Mouse (Mus musculus) gonadal fat pad, adult 2 months (tissue): Measurements from ENCODE around the gene Cela2a. TPM values are rescaled to one million over a fixed set of nuclear protein-coding genes. Genes with fewer than 3 reads are reported as not detected.
"Not testable (repeated sequence)": the region's sequence is repeated elsewhere in the genome, so short reads cannot be mapped to it uniquely, and the experiment has no call there.

Experiments
- DNase-seq: peaks from one replicate; pipeline ENCODE4 v3.0.0-alpha.2; 2012; ENCODE audit warnings: low read depth
- polyA plus RNA-seq: library from polyadenylated mRNA; depleted of rRNA; stranded (reverse); fragments of >200 nt; gene quantifications from 2 replicates; pipeline ENCODE4 v1.2.3, GENCODE M21; 2012

The Cela2a gene
- polyA plus RNA-seq, 1 experiment, result 16.3 TPM

DNA sequence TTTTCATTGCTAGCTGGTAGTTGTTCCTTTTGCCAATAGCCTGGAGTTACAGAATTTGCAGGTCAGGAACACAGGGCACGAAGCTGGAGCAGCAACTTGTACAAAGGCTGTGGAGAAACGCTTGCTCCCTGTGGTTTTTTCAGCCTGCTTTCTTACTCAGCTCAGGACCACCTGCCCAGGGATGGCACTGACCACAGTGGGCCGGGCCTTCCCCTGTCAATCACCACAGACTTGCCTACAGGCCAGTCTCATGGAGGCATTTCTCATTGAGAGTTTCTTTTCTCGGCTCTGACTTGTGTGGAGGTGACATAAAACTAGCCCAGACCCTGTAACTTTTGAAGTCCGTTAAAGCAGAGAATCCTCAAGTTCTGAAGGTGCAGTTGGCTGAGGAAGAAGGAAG, 28.4 kb downstream of the Cela2a start:
- DNase-seq, result no peak

GRCm38 (mm10) chr4:141796954-141797353, 29.0 kb downstream of the Cela2a start:
- DNase-seq, result no peak

GRCm38 (mm10) chr4:141796356-141796755, 29.6 kb downstream of the Cela2a start:
- DNase-seq, result no peak

GRCm38 (mm10) chr4:141794152-141794535, 31.8 kb downstream of the Cela2a start:
- DNase-seq, result no peak

GRCm38 (mm10) chr4:141793282-141794151, 32.4 kb downstream of the Cela2a start, which contains the start of gene Casp9:
Casp9 (plus strand) TSS chr4:141793612.
- no peak for DNase-seq

- DNase-seq, result no peak
Observed at GRCm38 (mm10) chr4:141792554-141793281, 33.2 kb downstream of the Cela2a start.

DNA sequence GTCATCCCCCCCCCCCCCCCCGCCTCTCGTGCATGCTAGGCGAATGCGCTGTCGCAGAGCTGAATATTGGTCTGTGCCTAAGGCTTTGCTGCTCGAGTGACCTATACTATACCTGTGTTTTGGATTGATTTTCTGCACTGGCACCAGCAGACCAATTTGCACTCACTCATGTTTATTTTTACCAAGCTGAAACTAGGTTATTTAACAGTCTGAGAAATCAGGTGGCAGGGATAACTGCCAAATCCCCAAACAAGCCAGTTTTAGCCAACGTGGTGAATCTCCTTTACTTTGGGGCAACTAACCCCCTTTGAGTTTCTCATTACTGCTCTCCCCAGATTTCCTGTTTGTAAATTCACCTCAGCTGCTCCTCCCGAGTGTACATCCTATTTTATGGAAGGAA, 34.0 kb downstream of the Cela2a start:
- no peak for DNase-seq

DNA sequence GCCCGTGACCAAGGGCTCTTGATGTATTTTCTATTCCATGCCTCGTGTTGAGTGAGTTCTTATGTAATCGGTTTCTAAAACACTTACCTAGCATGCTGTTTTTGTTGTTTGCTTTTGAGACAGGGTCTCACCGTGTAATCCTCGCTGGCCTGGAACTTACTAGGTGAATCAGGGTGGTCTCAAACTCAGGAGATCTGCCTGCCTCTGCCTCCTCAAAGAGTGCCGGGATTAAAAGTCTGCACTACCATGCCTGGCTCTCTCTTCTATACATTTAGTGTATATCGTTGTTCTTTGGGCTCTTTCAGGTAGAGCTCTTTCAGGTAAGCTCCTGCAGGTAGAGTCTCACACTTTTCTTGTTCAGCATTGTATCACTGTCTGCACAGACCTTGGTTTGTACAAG, 34.5 kb downstream of the Cela2a start:
- no peak for DNase-seq

- DNase-seq, result peak; percentile 99
Observed at GRCm38 (mm10) chr4:141790524-141790990, 35.4 kb downstream of the Cela2a start, which contains the start of gene Dnajc16. Dnajc16 (minus strand) TSS chr4:141790931.

DNA sequence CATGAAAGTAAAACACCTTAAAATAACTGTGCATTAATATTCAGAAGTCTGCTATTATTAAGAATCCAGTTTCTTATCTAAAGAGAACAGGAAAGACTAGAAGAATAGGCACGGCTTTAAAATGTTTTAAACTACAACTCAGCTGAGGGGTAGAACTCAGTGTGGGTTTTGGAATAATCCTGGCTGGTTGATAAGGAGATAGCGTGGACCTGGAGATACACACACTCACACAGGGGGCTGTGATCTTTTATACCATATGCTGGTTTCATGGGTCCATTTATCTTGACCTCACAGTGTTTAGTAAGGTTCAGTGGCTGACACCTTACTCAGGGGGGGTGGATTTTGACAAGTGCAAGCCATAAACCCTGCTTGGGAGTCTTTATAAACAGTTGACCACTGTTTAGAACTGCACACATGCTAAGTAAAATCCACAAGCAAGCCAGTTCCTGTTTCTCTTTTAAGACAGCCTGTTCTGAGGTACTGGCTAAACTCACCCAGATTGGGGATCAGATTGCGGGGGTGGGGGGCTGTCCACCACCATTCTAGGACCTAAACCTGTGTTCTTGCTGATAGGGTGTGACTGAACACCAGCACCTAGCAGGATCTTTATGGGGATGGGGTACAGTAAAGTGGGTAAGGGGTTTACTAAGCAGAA, 36.3 kb downstream of the Cela2a start:
- no peak for DNase-seq

DNA sequence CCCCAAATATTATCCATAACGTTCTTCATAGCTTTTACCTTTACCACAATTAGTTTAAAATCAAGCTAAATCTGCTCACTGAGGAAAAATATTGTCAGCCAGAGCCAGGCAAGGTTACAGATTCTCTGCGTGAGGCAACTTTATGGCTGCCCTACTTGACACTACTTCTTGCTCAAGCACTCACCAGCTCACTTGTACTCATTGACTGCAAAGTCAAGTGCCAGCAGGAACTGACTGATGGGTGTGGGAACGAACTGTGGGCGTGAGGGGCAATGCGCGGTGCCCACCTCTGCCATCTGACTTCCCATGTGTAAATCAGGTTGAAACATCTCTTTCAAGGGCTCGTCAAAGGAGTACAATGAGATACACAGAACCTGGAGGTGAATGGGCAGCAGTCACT, 38.5 kb downstream of the Cela2a start:
- DNase-seq, result no peak

DNA sequence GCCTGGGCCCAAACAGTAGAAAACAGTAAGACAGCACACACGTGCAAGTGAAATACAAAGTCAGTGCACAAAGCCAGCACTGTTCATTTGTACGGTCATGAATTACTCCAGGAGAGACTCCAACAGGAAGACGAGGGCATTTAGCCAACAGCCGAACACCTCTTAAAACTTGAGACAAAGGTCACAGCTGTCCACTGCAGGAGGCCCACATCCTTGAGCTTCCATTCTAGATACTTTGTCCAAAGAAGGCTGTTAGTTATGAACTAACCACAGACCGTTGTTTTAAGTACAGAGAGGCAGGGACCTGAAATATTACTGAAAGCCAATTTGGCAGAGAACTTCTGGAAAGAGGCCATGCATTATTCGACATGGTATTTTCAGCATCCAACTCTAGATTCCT, 38.9 kb downstream of the Cela2a start:
- DNase-seq, result no peak

- DNase-seq, result no peak
Observed at GRCm38 (mm10) chr4:141786141-141786540, 39.8 kb downstream of the Cela2a start.

- no peak for DNase-seq
Observed at GRCm38 (mm10) chr4:141784835-141785234, 41.1 kb downstream of the Cela2a start.

DNA sequence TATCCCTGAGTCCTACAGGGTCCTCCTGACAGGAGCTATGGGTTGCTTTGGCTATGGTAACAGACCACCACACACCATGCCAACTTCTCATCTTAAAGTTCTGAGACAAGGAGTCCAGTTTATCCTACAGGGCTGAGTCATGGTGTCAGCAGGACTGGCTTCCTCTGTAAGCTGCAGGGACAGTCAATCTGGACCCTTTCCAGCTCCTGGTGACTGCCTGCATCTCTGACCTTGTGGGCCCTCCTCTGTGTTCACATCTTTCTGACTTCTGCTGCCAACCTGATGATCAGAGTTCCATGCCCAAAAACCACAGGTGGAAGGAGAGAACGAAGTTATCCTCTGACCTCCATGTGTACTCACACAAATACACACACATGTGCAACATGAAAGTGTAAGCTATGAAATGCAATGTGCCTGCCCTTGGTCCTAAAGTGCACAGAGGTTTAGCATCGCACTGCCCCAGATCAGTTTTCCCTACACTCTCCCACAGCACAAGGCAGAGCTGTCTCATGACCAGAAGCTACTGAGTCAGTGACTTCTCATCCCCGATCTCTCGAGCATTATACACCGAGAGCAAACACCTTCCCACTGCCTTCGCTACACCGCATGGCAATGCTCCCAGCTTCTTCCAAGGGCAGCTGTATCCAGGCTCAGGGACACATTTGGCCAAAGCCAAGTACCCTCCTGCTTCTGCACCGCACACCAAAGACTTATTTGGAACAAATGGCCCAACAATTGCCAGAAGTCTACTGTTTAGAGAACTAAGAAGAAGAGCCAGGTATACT, 44.6 kb downstream of the Cela2a start:
- DNase-seq, result no peak

DNA sequence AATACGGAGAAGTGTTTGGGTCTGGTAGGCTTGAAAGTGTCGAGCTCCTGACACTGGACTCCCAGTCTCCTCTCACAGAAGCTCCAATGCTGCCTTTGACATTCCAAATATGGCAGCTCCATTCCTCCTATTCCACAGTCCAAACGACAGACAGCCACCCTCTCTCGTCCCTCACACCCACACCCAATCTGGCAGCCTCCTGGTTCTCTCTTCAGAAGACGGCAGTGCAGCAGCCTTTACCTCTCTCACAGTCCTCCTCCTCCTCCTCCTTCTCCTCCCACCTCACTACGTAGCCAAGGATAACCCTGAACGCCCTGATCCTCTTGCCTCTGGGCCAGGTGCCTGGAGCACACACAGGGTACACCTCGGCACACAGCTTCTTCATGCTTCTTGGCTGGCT, 46.1 kb downstream of the Cela2a start:
- DNase-seq, result no peak

DNA sequence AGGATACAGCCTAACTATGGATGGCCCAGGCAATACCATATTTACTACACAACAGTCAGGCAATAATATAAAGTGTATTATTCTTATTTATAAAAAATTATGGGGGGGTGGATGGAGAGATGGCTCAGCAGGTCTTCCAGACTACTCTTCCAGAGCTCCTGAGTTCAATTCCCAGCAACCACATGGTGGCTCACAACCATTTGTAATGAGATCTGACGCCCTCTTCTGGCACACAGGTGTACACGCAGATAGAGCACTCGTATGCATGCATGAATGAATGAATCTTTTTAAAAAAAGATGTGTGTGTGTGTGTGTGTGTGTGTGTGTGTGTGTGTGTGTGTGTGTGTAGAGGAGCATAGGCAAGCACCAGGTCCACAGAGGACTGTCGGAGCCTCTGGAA, 52.9 kb downstream of the Cela2a start:
- DNase-seq, result not testable (repeated sequence)

- no peak for DNase-seq
Observed at GRCm38 (mm10) chr4:141771823-141772222, 54.1 kb downstream of the Cela2a start.

DNA sequence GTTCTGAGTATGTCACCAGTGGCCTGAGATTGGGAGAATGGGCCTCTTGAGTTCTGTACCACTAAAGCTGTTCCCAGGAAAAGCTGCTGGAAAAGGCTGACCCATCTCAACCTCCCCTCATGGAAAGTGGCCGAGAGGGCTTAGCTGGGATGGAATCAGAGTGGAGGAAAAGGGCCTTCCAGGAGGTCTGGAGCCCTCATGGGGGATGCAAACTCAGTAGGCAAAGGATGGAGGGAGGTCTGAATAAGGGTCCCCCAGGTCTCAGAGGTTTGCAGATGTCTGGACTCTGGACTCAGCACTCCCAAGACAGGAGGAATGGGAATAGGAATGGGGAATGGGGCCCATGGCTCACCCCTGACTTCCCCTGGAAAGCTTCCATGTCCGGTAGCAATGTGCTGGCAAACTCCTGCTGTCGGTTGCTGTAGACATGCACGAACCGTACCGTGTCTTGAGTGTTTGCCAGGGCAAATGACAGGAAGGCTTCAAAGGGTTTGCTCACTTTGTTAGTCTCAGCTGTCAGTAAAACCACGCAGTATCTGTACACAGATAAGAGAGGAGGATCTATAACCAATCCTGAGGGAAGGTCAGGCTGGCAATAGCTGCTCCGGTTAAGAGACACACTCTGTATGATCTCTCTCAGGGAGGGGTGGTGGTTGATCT, 56.3 kb downstream of the Cela2a start:
- DNase-seq, result no peak

DNA sequence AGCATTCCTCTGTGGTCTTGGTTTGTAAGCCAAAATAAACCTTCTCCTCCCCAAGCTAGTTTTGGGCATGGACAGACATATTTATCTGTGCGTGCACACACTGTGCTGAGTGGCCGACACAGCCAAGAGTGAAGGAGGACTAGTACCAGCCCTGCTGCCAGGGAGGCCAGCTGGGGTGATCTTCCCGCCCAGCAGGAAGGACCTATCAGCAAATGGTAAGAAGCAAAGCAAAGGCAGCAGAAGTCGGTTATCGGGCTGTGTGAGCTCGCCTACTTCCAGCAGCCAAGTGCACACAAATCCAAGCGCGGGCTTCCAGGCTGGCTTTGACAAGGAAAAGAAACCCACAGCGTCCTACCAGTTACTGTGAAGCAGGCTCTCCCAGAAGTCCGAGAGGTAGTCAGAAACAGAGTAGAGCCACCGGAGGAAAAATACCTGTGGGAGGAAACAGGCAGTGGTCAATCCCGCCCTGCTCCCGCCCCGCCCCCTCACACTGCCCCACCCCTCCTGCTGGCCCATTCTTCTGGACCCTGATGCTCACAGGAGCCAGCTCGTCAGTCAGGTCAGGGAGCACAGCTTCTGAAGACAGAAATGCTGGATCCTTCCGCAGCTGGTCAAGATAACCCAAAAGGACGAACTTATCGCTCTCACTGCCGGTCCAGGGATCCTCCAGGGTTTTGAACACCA, 58.5 kb downstream of the Cela2a start:
- peak; percentile 54 for DNase-seq
